Mouse (Mus musculus): ENCODE data around the gene Rexo1. TPM values are rescaled to one million over a fixed set of nuclear protein-coding genes. Genes with fewer than 3 reads are reported as not detected.
A peak's percentile ranks its signal among the peaks of the same experiment; 100 is the strongest.

Rexo1 gene
- polyA plus RNA-seq, 1 experiment from 2014 or later, result 21.5 TPM

- H3K36me3 ChIP-seq (ENCODE audit: control insufficient read depth, insufficient read depth, low read length), result no peaks in the 10 kb centered on the region
- 13% methylated on average over 7 of the region's 7 CpGs for WGBS
- peak; percentile 65 for ATAC-seq
Measured at GRCm38 (mm10) chr10:80533704-80534103, 27.7 kb downstream of the Rexo1 start.

GRCm38 (mm10) chr10:80532783-80533182 lies 28.6 kb downstream of the Rexo1 start:
- Histone ChIP-seq H3K4me3 (ENCODE audit: low read length) (no peak overlapping the region), H3K9ac (ENCODE audit: low read depth, low read length) (no peak overlapping the region), H3K27me3 (replicated peaks; ENCODE audit: control insufficient read depth, insufficient read depth, low read length) (peaks cover 11% of the 10 kb centered on the region; the same call in 1 of the 2 replicates), H3K9me3 (ENCODE audit: control insufficient read depth, low read length) (no peaks in the 10 kb centered on the region), H3K36me3 (ENCODE audit: control insufficient read depth, insufficient read depth, low read length) (no peaks in the 10 kb centered on the region), H3K27ac (ENCODE audit: low read length) (no peak overlapping the region), H3K4me2 (ENCODE audit: low read depth, low read length) (no peak overlapping the region), H3K4me1 (ENCODE audit: control insufficient read depth, insufficient read depth, low read length) (peaks cover 9% of the 10 kb centered on the region)
- WGBS, result 86% methylated on average over 11 of the region's 11 CpGs
- ATAC-seq, result no peak

More at GRCm38 (mm10) chr10:80533704-80534103, 27.7 kb downstream of the Rexo1 start:
- no peak overlapping the region for H3K4me2 ChIP-seq (ENCODE audit: low read depth, low read length)
- H3K9ac ChIP-seq (ENCODE audit: low read depth, low read length), result no peak overlapping the region
- no peak overlapping the region for H3K27ac ChIP-seq (ENCODE audit: low read length)
- H3K9me3 ChIP-seq (ENCODE audit: control insufficient read depth, low read length), result no peaks in the 10 kb centered on the region
- H3K4me1 ChIP-seq (ENCODE audit: control insufficient read depth, insufficient read depth, low read length), result peaks cover 10% of the 10 kb centered on the region
- no peak overlapping the region for H3K4me3 ChIP-seq (ENCODE audit: low read length)
- peaks cover 18% of the 10 kb centered on the region for H3K27me3 ChIP-seq (replicated peaks; ENCODE audit: control insufficient read depth, insufficient read depth, low read length)

- Histone ChIP-seq H3K4me2 (ENCODE audit: low read depth, low read length) (peak overlapping the region; percentile 27; the same call in 1 of the 2 replicates), H3K9me3 (ENCODE audit: control insufficient read depth, low read length) (no peaks in the 10 kb centered on the region), H3K27ac (ENCODE audit: low read length) (no peak overlapping the region), H3K4me1 (ENCODE audit: control insufficient read depth, insufficient read depth, low read length) (no peaks in the 10 kb centered on the region), H3K36me3 (ENCODE audit: control insufficient read depth, insufficient read depth, low read length) (no peaks in the 10 kb centered on the region), H3K27me3 (replicated peaks; ENCODE audit: control insufficient read depth, insufficient read depth, low read length) (0 out of 2 replicates have a peak, but pooled peaks cover 2% of the 10 kb centered on the region), H3K4me3 (ENCODE audit: low read length) (no peak overlapping the region), H3K9ac (ENCODE audit: low read depth, low read length) (no peak overlapping the region; the same call in 1 of the 2 replicates)
- ATAC-seq, result peak; percentile 63
- WGBS, result 19% methylated on average over 9 of the region's 9 CpGs
Measured at GRCm38 (mm10) chr10:80526172-80526571, 35.2 kb downstream of the Rexo1 start.

- peaks cover 4% of the 10 kb centered on the region; the same call in 1 of the 2 replicates for H3K9me3 ChIP-seq (ENCODE audit: control insufficient read depth, low read length)
- WGBS, result 89% methylated on average over 7 of the region's 7 CpGs
- no peak for ATAC-seq
- no peaks in the 10 kb centered on the region for H3K36me3 ChIP-seq (ENCODE audit: control insufficient read depth, insufficient read depth, low read length)
- H3K27ac ChIP-seq (ENCODE audit: low read length), result no peak overlapping the region
- H3K4me3 ChIP-seq (ENCODE audit: low read length), result no peak overlapping the region
- H3K27me3 ChIP-seq (replicated peaks; ENCODE audit: control insufficient read depth, insufficient read depth, low read length), result peaks cover 2% of the 10 kb centered on the region; the same call in 1 of the 2 replicates
- no peaks in the 10 kb centered on the region for H3K4me1 ChIP-seq (ENCODE audit: control insufficient read depth, insufficient read depth, low read length)
- no peak overlapping the region for H3K9ac ChIP-seq (ENCODE audit: low read depth, low read length)
- no peak overlapping the region for H3K4me2 ChIP-seq (ENCODE audit: low read depth, low read length)
Measured at GRCm38 (mm10) chr10:80523299-80523698, 38.1 kb downstream of the Rexo1 start.

DNA sequence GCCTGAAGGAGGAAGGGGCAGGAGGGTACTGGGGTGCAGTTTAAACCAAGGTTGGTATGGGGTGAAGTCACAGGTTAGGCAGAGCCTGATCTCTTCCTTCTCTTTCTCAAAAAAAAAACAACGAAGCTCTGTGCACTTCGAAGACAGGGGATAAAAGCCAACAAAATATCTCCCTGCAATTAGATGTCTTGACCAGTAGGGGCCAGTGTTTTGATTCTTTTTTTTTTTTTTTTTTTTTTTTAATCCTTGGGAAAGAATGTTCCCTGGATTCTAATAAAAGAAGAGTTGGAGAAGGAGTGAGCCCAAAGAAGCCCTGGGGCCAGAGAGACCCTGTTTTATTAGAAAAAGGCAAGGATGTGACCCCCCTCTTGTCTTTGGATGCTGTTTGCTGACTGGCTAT lies 42.1 kb downstream of the Rexo1 start:
- Histone ChIP-seq H3K9ac (ENCODE audit: low read depth, low read length) (no peak overlapping the region), H3K36me3 (ENCODE audit: control insufficient read depth, insufficient read depth, low read length) (no peaks in the 10 kb centered on the region), H3K4me2 (ENCODE audit: low read depth, low read length) (no peak overlapping the region), H3K4me1 (ENCODE audit: control insufficient read depth, insufficient read depth, low read length) (no peaks in the 10 kb centered on the region), H3K27ac (ENCODE audit: low read length) (no peak overlapping the region), H3K9me3 (ENCODE audit: control insufficient read depth, low read length) (peaks cover 4% of the 10 kb centered on the region; the same call in 1 of the 2 replicates), H3K4me3 (ENCODE audit: low read length) (no peak overlapping the region), H3K27me3 (replicated peaks; ENCODE audit: control insufficient read depth, insufficient read depth, low read length) (peaks cover 11% of the 10 kb centered on the region)
- WGBS, result 76% methylated on average over 2 of the region's 2 CpGs
- ATAC-seq, result no peak

DNA sequence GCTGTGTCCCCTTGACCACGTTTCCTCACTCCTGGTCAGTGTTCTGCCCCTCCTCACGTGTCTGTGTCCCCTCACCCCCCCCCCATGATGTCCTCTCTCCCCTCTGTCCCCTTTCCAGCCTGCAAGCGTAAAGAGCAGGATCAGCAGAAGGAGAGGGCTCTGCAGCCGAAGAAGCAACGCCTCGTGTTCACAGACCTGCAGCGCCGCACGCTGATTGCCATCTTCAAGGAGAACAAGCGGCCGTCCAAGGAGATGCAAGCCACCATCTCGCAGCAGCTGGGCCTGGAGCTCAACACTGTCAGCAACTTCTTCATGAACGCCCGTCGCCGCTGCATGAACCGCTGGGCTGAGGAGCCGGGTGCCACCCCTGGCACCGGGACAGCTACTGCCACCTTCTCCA lies 47.6 kb downstream of the Rexo1 start:
- peaks cover 6% of the 10 kb centered on the region for H3K4me1 ChIP-seq (ENCODE audit: control insufficient read depth, insufficient read depth, low read length)
- H3K36me3 ChIP-seq (ENCODE audit: control insufficient read depth, insufficient read depth, low read length), result no peaks in the 10 kb centered on the region
- H3K27ac ChIP-seq (ENCODE audit: low read length), result no peak overlapping the region
- WGBS, result 20% methylated on average over 18 of the region's 19 CpGs
- ATAC-seq, result no peak
- no peaks in the 10 kb centered on the region for H3K9me3 ChIP-seq (ENCODE audit: control insufficient read depth, low read length)
- H3K27me3 ChIP-seq (replicated peaks; ENCODE audit: control insufficient read depth, insufficient read depth, low read length), result peaks cover 41% of the 10 kb centered on the region
- H3K9ac ChIP-seq (ENCODE audit: low read depth, low read length), result no peak overlapping the region
- H3K4me3 ChIP-seq (ENCODE audit: low read length), result no peak overlapping the region
- no peak overlapping the region for H3K4me2 ChIP-seq (ENCODE audit: low read depth, low read length)

- WGBS, result 54% methylated on average over 10 of the region's 10 CpGs
- no peak overlapping the region for H3K4me3 ChIP-seq (ENCODE audit: low read length)
- H3K27ac ChIP-seq (ENCODE audit: low read length), result no peak overlapping the region
- no peak overlapping the region for H3K4me2 ChIP-seq (ENCODE audit: low read depth, low read length)
- H3K9ac ChIP-seq (ENCODE audit: low read depth, low read length), result no peak overlapping the region
- H3K27me3 ChIP-seq (replicated peaks; ENCODE audit: control insufficient read depth, insufficient read depth, low read length), result peaks cover 54% of the 10 kb centered on the region
- H3K4me1 ChIP-seq (ENCODE audit: control insufficient read depth, insufficient read depth, low read length), result peaks cover 6% of the 10 kb centered on the region
- no peaks in the 10 kb centered on the region for H3K9me3 ChIP-seq (ENCODE audit: control insufficient read depth, low read length)
- ATAC-seq, result no peak
- no peaks in the 10 kb centered on the region for H3K36me3 ChIP-seq (ENCODE audit: control insufficient read depth, insufficient read depth, low read length)
Measured at GRCm38 (mm10) chr10:80510273-80510660, 51.1 kb downstream of the Rexo1 start.

GRCm38 (mm10) chr10:80509412-80510272 lies 51.7 kb downstream of the Rexo1 start:
- H3K4me2 ChIP-seq (ENCODE audit: low read depth, low read length), result peak overlapping the region; percentile 79
- H3K9me3 ChIP-seq (ENCODE audit: control insufficient read depth, low read length), result no peaks in the 10 kb centered on the region
- H3K27me3 ChIP-seq (replicated peaks; ENCODE audit: control insufficient read depth, insufficient read depth, low read length), result peaks cover 54% of the 10 kb centered on the region
- peaks cover 6% of the 10 kb centered on the region for H3K4me1 ChIP-seq (ENCODE audit: control insufficient read depth, insufficient read depth, low read length)
- 10% methylated on average over 20 of the region's 20 CpGs for WGBS
- ATAC-seq, result peak; percentile 73
- H3K27ac ChIP-seq (ENCODE audit: low read length), result no peak overlapping the region
- H3K9ac ChIP-seq (ENCODE audit: low read depth, low read length), result peak overlapping the region; percentile 64
- no peaks in the 10 kb centered on the region for H3K36me3 ChIP-seq (ENCODE audit: control insufficient read depth, insufficient read depth, low read length)
- H3K4me3 ChIP-seq (ENCODE audit: low read length), result peak overlapping the region; percentile 50

- Histone ChIP-seq H3K4me1 (ENCODE audit: control insufficient read depth, insufficient read depth, low read length) (peaks cover 12% of the 10 kb centered on the region), H3K27ac (ENCODE audit: low read length) (no peak overlapping the region), H3K27me3 (replicated peaks; ENCODE audit: control insufficient read depth, insufficient read depth, low read length) (peaks cover 54% of the 10 kb centered on the region), H3K36me3 (ENCODE audit: control insufficient read depth, insufficient read depth, low read length) (no peaks in the 10 kb centered on the region), H3K4me2 (ENCODE audit: low read depth, low read length) (no peak overlapping the region), H3K9me3 (ENCODE audit: control insufficient read depth, low read length) (no peaks in the 10 kb centered on the region), H3K9ac (ENCODE audit: low read depth, low read length) (no peak overlapping the region), H3K4me3 (ENCODE audit: low read length) (no peak overlapping the region)
- under 1% methylated on average over 11 of the region's 11 CpGs for WGBS
- ATAC-seq, result no peak
Measured at GRCm38 (mm10) chr10:80506222-80506621, 55.1 kb downstream of the Rexo1 start.

All from intestine, embryonic 16.5 days (tissue).